Mouse (Mus musculus): ENCODE data around the gene Tns1. TPM values are rescaled to one million over a fixed set of nuclear protein-coding genes. Genes with fewer than 3 reads are reported as not detected.

Gene Tns1
- polyA plus RNA-seq, 1 experiment from 2014 or later = 121 TPM

GRCm38 (mm10) chr1:73912466-73912865 lies 211.8 kb downstream of the Tns1 start:
- ATAC-seq (replicated peaks; ENCODE audit: insufficient number of reproducible peaks, insufficient read depth, low FRiP score, low read depth) = no peak
- Histone ChIP-seq H3K27ac (peak overlapping the region; percentile 27; the same call in 1 of the 2 replicates), H3K9me3 (replicated peaks) (no peaks in the 10 kb centered on the region), H3K4me3 (no peak overlapping the region), H3K4me1 (replicated peaks) (peaks cover 60% of the 10 kb centered on the region), H3K9ac (no peak overlapping the region), H3K27me3 (no peaks in the 10 kb centered on the region), H3K36me3 (peaks cover 47% of the 10 kb centered on the region), H3K4me2 (no peak overlapping the region)
- WGBS = 77% methylated on average over 10 of the region's 10 CpGs

DNA sequence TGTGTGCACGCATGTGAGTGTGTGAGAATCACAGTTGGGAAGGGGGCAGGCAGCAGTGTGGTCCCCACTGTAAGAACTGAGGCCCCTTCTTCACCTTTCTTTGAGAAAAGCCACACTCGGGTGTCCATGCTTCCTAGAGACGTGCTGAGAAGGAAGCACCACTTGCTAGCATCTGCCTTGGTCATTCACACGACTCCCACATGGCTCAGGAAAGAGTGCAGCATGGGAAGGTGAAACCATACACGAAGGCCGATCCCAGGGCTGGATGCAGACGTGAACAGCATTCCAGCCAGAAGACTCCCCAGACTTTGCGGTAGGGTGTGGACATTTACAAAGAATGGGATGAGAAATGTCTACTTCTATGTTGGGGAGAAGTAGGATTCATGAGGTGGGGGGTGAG lies 212.3 kb downstream of the Tns1 start:
- H3K27me3 ChIP-seq = no peaks in the 10 kb centered on the region
- no peak overlapping the region for H3K4me2 ChIP-seq
- ATAC-seq (replicated peaks; ENCODE audit: insufficient number of reproducible peaks, insufficient read depth, low FRiP score, low read depth) = no peak
- H3K9me3 ChIP-seq (replicated peaks) = no peaks in the 10 kb centered on the region
- no peak overlapping the region for H3K9ac ChIP-seq
- peaks cover 55% of the 10 kb centered on the region for H3K4me1 ChIP-seq (replicated peaks)
- no peak overlapping the region for H3K4me3 ChIP-seq
- H3K36me3 ChIP-seq = peaks cover 42% of the 10 kb centered on the region
- WGBS = 76% methylated on average over 8 of the region's 8 CpGs
- H3K27ac ChIP-seq = 0 out of 2 replicates have a peak overlapping the region, but pooled peaks have one; percentile 27

DNA sequence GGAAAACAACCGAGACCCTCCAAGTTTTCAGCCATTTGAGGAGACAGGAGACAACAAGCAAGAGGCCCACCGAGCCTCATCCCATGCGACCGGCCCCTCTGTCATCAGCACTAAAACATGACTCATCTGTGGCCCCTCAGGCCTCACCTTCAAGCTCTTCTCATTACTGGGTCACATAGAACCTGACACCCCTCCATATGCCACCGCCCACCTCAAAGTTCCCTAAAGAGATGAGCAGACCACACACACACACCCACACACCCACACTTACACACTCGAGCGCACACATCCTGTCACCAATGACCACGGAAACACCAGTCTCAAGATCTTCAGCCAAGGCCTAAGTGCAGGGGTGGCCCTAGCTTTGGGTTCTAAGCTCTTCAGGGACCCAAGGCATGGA lies 213.5 kb downstream of the Tns1 start:
- no peak overlapping the region for H3K27ac ChIP-seq
- peaks cover 55% of the 10 kb centered on the region for H3K4me1 ChIP-seq (replicated peaks)
- H3K9ac ChIP-seq = no peak overlapping the region
- H3K36me3 ChIP-seq = peaks cover 30% of the 10 kb centered on the region; the same call in 1 of the 2 replicates
- no peak for ATAC-seq (replicated peaks; ENCODE audit: insufficient number of reproducible peaks, insufficient read depth, low FRiP score, low read depth)
- no peak overlapping the region for H3K4me2 ChIP-seq
- no peaks in the 10 kb centered on the region for H3K9me3 ChIP-seq (replicated peaks)
- 77% methylated on average over 8 of the region's 8 CpGs for whole genome bisulfite sequencing
- H3K4me3 ChIP-seq = no peak overlapping the region
- no peaks in the 10 kb centered on the region for H3K27me3 ChIP-seq

DNA sequence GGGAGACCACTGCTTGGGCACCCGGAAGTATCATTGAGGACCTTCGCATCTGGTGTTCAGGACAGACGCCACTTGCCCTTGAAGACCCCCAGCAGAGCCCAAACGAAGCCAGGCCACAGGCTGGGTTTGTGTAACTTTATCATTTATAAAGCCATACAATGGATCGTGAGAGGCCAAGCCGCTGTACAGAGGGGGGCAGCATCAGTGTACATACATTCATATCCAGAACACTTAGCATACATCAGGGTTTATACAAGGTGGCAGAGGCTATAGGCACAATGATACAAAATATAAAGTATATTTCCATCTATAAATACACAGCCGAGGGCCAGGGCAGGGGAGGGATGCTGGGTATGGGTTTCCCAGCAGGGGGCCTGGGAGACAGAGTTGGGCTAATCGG lies 214.1 kb downstream of the Tns1 start:
- 78% methylated on average over 8 of the region's 8 CpGs for WGBS
- Histone ChIP-seq H3K4me2 (no peak overlapping the region), H3K4me3 (no peak overlapping the region), H3K4me1 (replicated peaks) (peaks cover 53% of the 10 kb centered on the region), H3K36me3 (peaks cover 29% of the 10 kb centered on the region; the same call in 1 of the 2 replicates), H3K9me3 (replicated peaks) (no peaks in the 10 kb centered on the region), H3K27ac (no peak overlapping the region), H3K9ac (no peak overlapping the region), H3K27me3 (no peaks in the 10 kb centered on the region)
- no peak for ATAC-seq (replicated peaks; ENCODE audit: insufficient number of reproducible peaks, insufficient read depth, low FRiP score, low read depth)

DNA sequence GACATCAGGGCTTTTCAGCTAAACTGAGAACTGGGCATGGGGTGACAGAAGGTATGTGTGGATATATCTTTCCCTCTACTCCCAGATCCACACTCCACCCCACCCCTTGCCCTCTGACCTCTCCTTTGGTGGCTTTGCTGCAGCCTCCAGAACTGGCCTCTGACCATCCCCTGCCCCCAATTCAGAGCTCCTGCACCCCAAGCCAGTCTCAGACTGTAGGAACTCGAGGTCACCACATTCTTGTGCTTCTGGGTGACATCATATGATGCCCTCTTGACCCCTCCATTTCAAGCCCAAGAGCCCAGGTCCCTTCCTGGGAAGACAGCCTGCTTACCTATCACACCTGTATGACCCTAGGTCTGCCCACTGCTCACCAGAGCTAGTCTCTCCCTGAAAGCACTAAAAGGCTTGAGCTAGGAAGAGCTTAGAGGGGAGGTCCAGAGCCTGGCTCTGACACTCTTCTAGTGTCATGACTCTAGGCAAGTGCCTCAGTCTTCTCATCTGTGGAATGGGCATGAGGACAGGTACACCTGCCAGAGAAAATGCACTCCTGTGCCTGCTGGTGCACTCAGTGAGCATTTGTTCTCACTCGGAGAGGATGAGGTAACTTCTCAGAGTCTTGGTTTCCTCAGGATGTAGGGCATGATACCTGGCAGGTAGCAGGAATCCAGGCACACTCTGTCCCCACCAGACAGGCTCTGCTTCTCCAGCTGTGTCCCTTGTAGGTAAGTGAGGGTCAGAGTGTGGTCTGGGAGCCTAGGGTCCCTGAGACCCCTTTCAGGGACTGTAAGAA lies 214.9 kb downstream of the Tns1 start:
- no peak overlapping the region for H3K4me2 ChIP-seq
- H3K9ac ChIP-seq = no peak overlapping the region
- ATAC-seq (replicated peaks; ENCODE audit: insufficient number of reproducible peaks, insufficient read depth, low FRiP score, low read depth) = no peak
- peaks cover 29% of the 10 kb centered on the region; the same call in 1 of the 2 replicates for H3K36me3 ChIP-seq
- H3K9me3 ChIP-seq (replicated peaks) = no peaks in the 10 kb centered on the region
- WGBS = 65% methylated on average over 2 of the region's 2 CpGs
- peaks cover 46% of the 10 kb centered on the region for H3K4me1 ChIP-seq (replicated peaks)
- no peak overlapping the region for H3K4me3 ChIP-seq
- H3K27me3 ChIP-seq = no peaks in the 10 kb centered on the region
- H3K27ac ChIP-seq = 0 out of 2 replicates have a peak overlapping the region, but pooled peaks have one; percentile 38

GRCm38 (mm10) chr1:73908081-73908960 lies 215.9 kb downstream of the Tns1 start:
- peaks cover 22% of the 10 kb centered on the region; the same call in 1 of the 2 replicates for H3K36me3 ChIP-seq
- no peak overlapping the region for H3K9ac ChIP-seq
- 81% methylated on average over 13 of the region's 13 CpGs for WGBS
- peak overlapping the region; percentile 38; the same call in 1 of the 2 replicates for H3K27ac ChIP-seq
- H3K4me1 ChIP-seq (replicated peaks) = peaks cover 35% of the 10 kb centered on the region
- H3K27me3 ChIP-seq = no peaks in the 10 kb centered on the region
- no peaks in the 10 kb centered on the region for H3K9me3 ChIP-seq (replicated peaks)
- ATAC-seq (replicated peaks; ENCODE audit: insufficient number of reproducible peaks, insufficient read depth, low FRiP score, low read depth) = no peak
- no peak overlapping the region for H3K4me2 ChIP-seq
- no peak overlapping the region for H3K4me3 ChIP-seq

GRCm38 (mm10) chr1:73907166-73907565 lies 217.1 kb downstream of the Tns1 start:
- WGBS = 90% methylated on average over 28 of the region's 28 CpGs
- no peaks in the 10 kb centered on the region for H3K9me3 ChIP-seq (replicated peaks)
- H3K4me1 ChIP-seq (replicated peaks) = peaks cover 37% of the 10 kb centered on the region
- ATAC-seq (replicated peaks; ENCODE audit: insufficient number of reproducible peaks, insufficient read depth, low FRiP score, low read depth) = no peak
- H3K4me2 ChIP-seq = no peak overlapping the region
- no peak overlapping the region for H3K4me3 ChIP-seq
- peaks cover 16% of the 10 kb centered on the region; the same call in 1 of the 2 replicates for H3K36me3 ChIP-seq
- no peak overlapping the region for H3K9ac ChIP-seq
- H3K27me3 ChIP-seq = no peaks in the 10 kb centered on the region
- no peak overlapping the region for H3K27ac ChIP-seq

DNA sequence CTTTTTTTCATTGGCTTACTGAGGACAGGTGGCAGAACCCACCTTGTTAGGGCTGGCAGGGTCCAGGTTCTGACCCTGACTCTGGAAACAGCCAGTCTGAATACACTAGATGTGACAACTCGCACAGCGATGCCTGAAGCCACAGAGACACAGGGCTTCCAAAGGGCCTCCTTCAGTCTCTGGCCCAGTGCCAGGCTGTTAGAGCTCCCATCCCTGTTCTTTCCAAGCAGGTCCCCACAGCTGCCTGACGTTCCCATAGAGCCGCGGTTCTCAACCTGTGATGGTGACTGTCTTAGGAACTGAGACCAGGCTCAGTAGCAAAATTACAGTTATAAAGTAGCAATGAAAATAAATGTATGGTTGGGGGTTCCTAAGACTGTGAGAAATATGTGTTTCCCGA lies 217.9 kb downstream of the Tns1 start:
- no peaks in the 10 kb centered on the region for H3K27me3 ChIP-seq
- H3K27ac ChIP-seq = peak overlapping the region; percentile 80
- peak; percentile 37; the same call in 1 of the 2 replicates for ATAC-seq (replicated peaks; ENCODE audit: insufficient number of reproducible peaks, insufficient read depth, low FRiP score, low read depth)
- 26% methylated on average over 6 of the region's 6 CpGs for WGBS
- H3K36me3 ChIP-seq = peaks cover 11% of the 10 kb centered on the region; the same call in 1 of the 2 replicates
- no peak overlapping the region for H3K4me3 ChIP-seq
- no peaks in the 10 kb centered on the region for H3K9me3 ChIP-seq (replicated peaks)
- no peak overlapping the region for H3K4me2 ChIP-seq
- H3K4me1 ChIP-seq (replicated peaks) = peaks cover 33% of the 10 kb centered on the region
- peak overlapping the region; percentile 14; the same call in 1 of the 2 replicates for H3K9ac ChIP-seq

DNA sequence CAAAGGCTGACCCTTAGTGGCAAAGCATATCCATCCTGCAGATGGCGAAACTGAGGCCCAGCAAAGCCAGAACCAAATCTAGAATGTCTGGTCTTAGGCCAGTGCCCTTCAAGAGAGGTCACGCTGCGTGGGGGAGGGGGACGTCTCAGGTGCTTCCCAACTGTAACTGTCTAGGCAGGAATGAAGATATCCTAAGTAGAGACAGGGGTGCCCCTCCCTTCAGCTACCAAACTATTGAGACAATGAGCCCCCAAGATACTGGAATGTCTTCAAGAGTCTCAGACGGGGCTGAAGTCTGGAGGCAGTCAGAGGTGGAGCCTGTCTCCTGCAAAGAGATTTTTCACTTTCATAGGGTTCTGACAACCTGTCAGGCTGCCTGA lies 218.4 kb downstream of the Tns1 start:
- H3K36me3 ChIP-seq = peaks cover 10% of the 10 kb centered on the region; the same call in 1 of the 2 replicates
- H3K9me3 ChIP-seq (replicated peaks) = no peaks in the 10 kb centered on the region
- no peak overlapping the region for H3K4me2 ChIP-seq
- H3K27ac ChIP-seq = peak overlapping the region; percentile 80
- peaks cover 30% of the 10 kb centered on the region for H3K4me1 ChIP-seq (replicated peaks)
- no peaks in the 10 kb centered on the region for H3K27me3 ChIP-seq
- whole genome bisulfite sequencing = 55% methylated on average over 5 of the region's 5 CpGs
- no peak overlapping the region for H3K4me3 ChIP-seq
- peak overlapping the region; percentile 14; the same call in 1 of the 2 replicates for H3K9ac ChIP-seq
- no peak for ATAC-seq (replicated peaks; ENCODE audit: insufficient number of reproducible peaks, insufficient read depth, low FRiP score, low read depth)

- Histone ChIP-seq H3K9me3 (replicated peaks) (no peaks in the 10 kb centered on the region), H3K4me1 (replicated peaks) (peaks cover 30% of the 10 kb centered on the region), H3K4me2 (no peak overlapping the region), H3K4me3 (no peak overlapping the region), H3K9ac (no peak overlapping the region), H3K27me3 (no peaks in the 10 kb centered on the region), H3K36me3 (peaks cover 8% of the 10 kb centered on the region; the same call in 1 of the 2 replicates), H3K27ac (peak overlapping the region; percentile 80)
- ATAC-seq (replicated peaks; ENCODE audit: insufficient number of reproducible peaks, insufficient read depth, low FRiP score, low read depth) = 0 out of 2 replicates have a peak, but pooled peaks have one; percentile 5
- 51% methylated on average over 10 of the region's 10 CpGs for WGBS
Measured at GRCm38 (mm10) chr1:73905111-73905810, 219.0 kb downstream of the Tns1 start.

Measured in heart, embryonic 15.5 days (tissue).